Comparison of ENCODE assay signal across 1 mouse cellular context in the genomic region with DNA sequence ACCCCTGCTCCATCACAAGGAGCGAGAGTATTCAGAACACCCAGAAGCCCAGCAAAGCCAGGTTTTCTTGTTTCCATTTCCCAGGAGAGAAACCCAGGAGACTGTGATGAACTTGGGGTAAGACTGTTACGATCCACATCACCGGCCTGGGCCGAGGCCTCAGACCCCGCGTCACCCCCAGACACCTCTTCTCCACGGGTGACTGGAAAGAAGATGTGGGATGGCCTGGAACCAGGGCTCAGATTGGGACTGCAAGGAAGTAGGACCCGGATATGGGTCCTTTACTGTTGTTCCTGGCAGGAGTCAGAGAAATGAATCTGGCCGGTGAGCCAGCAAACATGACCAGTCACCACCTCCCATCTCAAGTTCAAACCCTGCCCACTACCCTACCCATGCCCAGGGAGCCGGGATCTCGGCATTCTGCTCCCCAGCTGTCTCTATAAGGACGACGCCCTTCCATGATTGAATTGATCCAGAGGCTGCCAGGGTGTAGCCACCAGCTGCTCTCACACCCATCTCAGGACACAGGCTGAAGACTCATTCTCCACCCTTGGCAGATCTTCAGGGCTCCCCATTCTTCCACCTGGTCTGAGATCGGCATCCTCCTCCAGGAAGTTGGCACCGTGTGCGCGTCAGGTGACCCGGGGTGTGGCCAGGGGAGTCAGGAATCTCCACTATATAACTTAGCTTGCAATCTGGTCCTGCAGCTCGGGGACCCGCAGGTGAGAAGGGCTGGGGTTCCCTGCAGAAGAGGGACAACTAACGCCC.
TF ChIP-seq lines count a peak whose summit lies in the region.

TSS of gene Fcgbp (plus strand) at position 706 of the 768 bp plus-strand sequence.

TF ChIP-seq in CH12.LX, 34 proteins besides CTCF, POLR2A, EP300 and RAD21 (continued from another document):
- no peak for TF ChIP-seq ZKSCAN1 (IDR thresholded peaks at IDR 0.05; ENCODE audit: borderline replicate concordance, low read depth, low read length)
- no peak for TF ChIP-seq NELFE (IDR thresholded peaks at IDR 0.05; ENCODE audit: low read depth, low read length)
- no peak for TF ChIP-seq MYC (IDR thresholded peaks at IDR 0.05; ENCODE audit: low read depth, low read length)
- TF ChIP-seq JUN (IDR thresholded peaks at IDR 0.05; ENCODE audit: insufficient read depth, low read depth, low read length) = no peak
- no peak for TF ChIP-seq UBTF (IDR thresholded peaks at IDR 0.05; ENCODE audit: low read depth, low read length)
- TF ChIP-seq MAX (IDR thresholded peaks at IDR 0.05; ENCODE audit: low read length) = no peak
- no peak for TF ChIP-seq KAT2A (IDR thresholded peaks at IDR 0.05; ENCODE audit: insufficient replicate concordance, low read length)
- TF ChIP-seq USF2 (conservative IDR thresholded peaks at IDR 0.05; ENCODE audit: low read depth, low read length) = no peak
